Mouse (Mus musculus) thymus, adult 2 months (tissue): ENCODE measurements around the gene Pbx1.

Experiments used
- CTCF ChIP-seq: fragments of 200-500 bp; IDR thresholded peaks from 2 replicates; pipeline ENCODE4 v1.5.1; 2012; ENCODE audit warnings: mild to moderate bottlenecking, control low read depth, low read length, moderate library complexity, borderline replicate concordance; ENCODE audit not compliant: control insufficient read depth, poor library complexity, insufficient read depth; ENCODE audit errors: extremely low read depth
- POLR2A ChIP-seq: fragments of 200-500 bp; IDR thresholded peaks from 2 replicates; pipeline ENCODE4 v1.6.1; 2012; ENCODE audit warnings: mild to moderate bottlenecking, low read length, control low read depth, moderate library complexity; ENCODE audit not compliant: control insufficient read depth, poor library complexity, insufficient read depth; ENCODE audit errors: extremely low read depth

GRCm38 (mm10) chr1:168236101-168236500, 196.0 kb downstream of the Pbx1 start:
- no peak for TF ChIP-seq CTCF
- TF ChIP-seq POLR2A = no peak
